Mouse (Mus musculus): ENCODE data around the gene Pam. TPM values are rescaled to one million over a fixed set of nuclear protein-coding genes. Genes with fewer than 3 reads are reported as not detected.
A peak's percentile ranks its signal among the peaks of the same experiment; 100 is the strongest.

The Pam gene
- total RNA-seq, 2 experiments from 2014 or later = 25.5 to 55.3 TPM

GRCm38 (mm10) chr1:97862734-97863133 is 232.7 kb downstream of the Pam start:
- no peak for ATAC-seq (replicated peaks; ENCODE audit: poor library complexity, severe bottlenecking)

- ATAC-seq (replicated peaks; ENCODE audit: poor library complexity, severe bottlenecking) = no peak
Observed at GRCm38 (mm10) chr1:97854256-97854655, 241.2 kb downstream of the Pam start.

- ATAC-seq (replicated peaks; ENCODE audit: poor library complexity, severe bottlenecking) = no peak
Observed at GRCm38 (mm10) chr1:97851601-97852175, 243.8 kb downstream of the Pam start.

GRCm38 (mm10) chr1:97848601-97849241 is 246.7 kb downstream of the Pam start:
- no peak; the same call in 1 of the 2 replicates for ATAC-seq (replicated peaks; ENCODE audit: poor library complexity, severe bottlenecking)

GRCm38 (mm10) chr1:97843220-97843992 is 252.0 kb downstream of the Pam start:
- ATAC-seq (replicated peaks; ENCODE audit: poor library complexity, severe bottlenecking) = no peak

GRCm38 (mm10) chr1:97834354-97834822 is 261.1 kb downstream of the Pam start:
- ATAC-seq (replicated peaks; ENCODE audit: poor library complexity, severe bottlenecking) = no peak

- ATAC-seq (replicated peaks; ENCODE audit: poor library complexity, severe bottlenecking) = no peak
Observed at GRCm38 (mm10) chr1:97833466-97834353, 261.7 kb downstream of the Pam start.

- ATAC-seq (replicated peaks; ENCODE audit: poor library complexity, severe bottlenecking) = no peak
Observed at GRCm38 (mm10) chr1:97828087-97828486, 267.4 kb downstream of the Pam start.

- ATAC-seq (replicated peaks; ENCODE audit: poor library complexity, severe bottlenecking) = no peak
Observed at GRCm38 (mm10) chr1:97827566-97827965, 267.9 kb downstream of the Pam start.

- no peak for ATAC-seq (replicated peaks; ENCODE audit: poor library complexity, severe bottlenecking)
Observed at GRCm38 (mm10) chr1:97822904-97823303, 272.5 kb downstream of the Pam start.

GRCm38 (mm10) chr1:97822203-97822602 is 273.2 kb downstream of the Pam start:
- no peak for ATAC-seq (replicated peaks; ENCODE audit: poor library complexity, severe bottlenecking)

GRCm38 (mm10) chr1:97821282-97821681 is 274.2 kb downstream of the Pam start:
- ATAC-seq (replicated peaks; ENCODE audit: poor library complexity, severe bottlenecking) = no peak

- ATAC-seq (replicated peaks; ENCODE audit: poor library complexity, severe bottlenecking) = no peak; the same call in 1 of the 2 replicates
Observed at GRCm38 (mm10) chr1:97809255-97809912, 286.1 kb downstream of the Pam start.

GRCm38 (mm10) chr1:97804520-97804919 is 290.9 kb downstream of the Pam start:
- ATAC-seq (replicated peaks; ENCODE audit: poor library complexity, severe bottlenecking) = no peak

GRCm38 (mm10) chr1:97802207-97802902 is 293.1 kb downstream of the Pam start:
- peak; percentile 58 for ATAC-seq (replicated peaks; ENCODE audit: poor library complexity, severe bottlenecking)

GRCm38 (mm10) chr1:97795936-97796335 is 299.5 kb downstream of the Pam start:
- no peak for ATAC-seq (replicated peaks; ENCODE audit: poor library complexity, severe bottlenecking)

- ATAC-seq (replicated peaks; ENCODE audit: poor library complexity, severe bottlenecking) = no peak
Observed at GRCm38 (mm10) chr1:97794110-97794509, 301.3 kb downstream of the Pam start.

GRCm38 (mm10) chr1:97788490-97788889 is 307.0 kb downstream of the Pam start:
- ATAC-seq (replicated peaks; ENCODE audit: poor library complexity, severe bottlenecking) = no peak

- no peak for ATAC-seq (replicated peaks; ENCODE audit: poor library complexity, severe bottlenecking)
Observed at GRCm38 (mm10) chr1:97787674-97788073, 307.8 kb downstream of the Pam start.
